Mouse (Mus musculus) 3134 (cell line): ENCODE results near the gene Antxr1.

Source experiments
- DNase-seq: peaks from one replicate; pipeline ENCODE4 v3.0.0-alpha.2; 2011; ENCODE audit warnings: low spot score; ENCODE audit not compliant: insufficient read length; ENCODE audit errors: extremely low read depth

Antxr1 gene

DNA sequence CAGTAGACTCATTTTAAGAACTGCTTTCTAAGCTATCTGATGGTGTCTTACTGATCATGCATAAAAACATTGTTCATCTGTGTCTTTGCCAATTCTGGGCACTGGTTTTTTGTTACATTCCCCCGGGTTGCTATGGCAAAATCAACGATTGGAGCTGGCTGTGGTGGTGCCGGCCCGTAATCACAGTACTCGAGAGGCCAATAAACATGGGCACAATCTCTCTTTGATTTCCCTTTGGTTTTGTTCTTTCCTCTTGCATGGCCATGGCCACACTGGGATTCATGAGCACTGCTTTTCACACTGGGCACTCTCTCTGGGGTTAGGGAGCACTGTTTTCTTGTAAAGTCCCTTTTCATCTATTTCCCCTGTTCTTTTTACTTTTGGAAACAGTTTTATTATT is 83.9 kb downstream of the Antxr1 start:
- DNase-seq, result no peak

DNA sequence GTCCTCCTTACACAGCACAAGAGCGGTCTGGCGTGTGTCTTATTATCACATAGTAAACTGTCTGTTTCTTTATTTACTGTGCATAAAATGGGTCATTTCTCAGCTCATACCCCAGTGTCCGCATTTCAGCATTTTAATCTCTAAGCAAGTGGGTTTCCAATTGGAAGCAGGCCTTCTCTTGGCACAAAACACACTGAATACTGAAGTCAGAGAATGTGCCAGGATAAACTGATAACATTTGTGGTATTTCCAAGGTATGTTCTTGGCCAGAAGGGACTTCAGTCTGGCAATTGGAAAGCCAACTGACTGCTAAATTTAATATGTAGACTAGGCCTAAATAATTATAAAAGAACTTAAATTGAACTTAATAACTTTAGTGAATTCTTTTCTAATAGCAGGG is 84.9 kb downstream of the Antxr1 start:
- no peak for DNase-seq

- no peak for DNase-seq
Observed at GRCm38 (mm10) chr6:87248226-87248834, 87.3 kb downstream of the Antxr1 start.

DNA sequence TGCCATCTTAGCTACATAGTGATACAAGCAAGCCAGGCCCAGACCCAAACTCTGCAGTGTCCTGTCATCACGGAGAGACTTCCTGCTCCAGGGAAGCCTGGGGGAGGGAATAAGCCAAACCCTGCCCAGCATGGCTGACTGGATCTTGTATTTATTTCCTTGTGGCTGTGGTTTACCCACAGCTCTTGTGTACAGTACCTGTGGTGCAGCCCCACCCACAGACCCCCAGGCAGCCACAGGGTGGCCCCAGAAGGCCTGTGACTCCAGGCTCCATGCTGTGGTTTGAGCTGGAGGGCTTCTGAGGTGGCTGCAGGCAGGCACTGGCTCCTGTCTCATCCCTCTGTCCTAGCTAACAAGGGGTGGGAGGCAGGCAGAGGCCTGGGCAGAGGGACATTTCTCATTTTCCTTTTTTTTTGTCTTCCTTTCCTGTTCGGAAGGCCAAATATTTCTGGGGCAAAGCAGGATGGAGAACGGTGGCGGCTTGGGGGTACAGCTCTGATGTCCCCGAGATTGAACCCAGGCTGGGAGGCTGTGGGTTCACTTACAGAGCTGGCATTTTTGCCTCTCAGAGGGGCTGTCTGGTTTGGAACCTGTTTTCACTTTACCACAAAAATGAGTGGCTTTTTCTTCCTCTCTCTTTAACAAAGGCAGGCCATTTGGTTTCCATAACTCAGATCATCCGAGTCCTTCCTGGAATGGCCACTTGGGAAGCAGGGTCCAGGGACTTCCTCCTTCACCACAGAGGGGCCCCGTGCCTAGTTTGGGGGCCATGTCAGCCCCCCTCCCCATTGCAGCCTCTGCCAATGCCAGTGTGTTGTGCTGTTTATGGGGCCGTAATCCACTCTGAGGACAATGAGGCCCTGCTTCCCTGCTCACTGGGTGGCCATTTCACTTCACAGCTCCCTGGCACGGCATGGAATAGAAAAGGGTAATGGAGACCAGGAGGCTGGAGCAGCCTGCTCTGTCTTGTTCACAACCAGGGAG is 91.2 kb downstream of the Antxr1 start:
- DNase-seq, result peak; percentile 27

DNA sequence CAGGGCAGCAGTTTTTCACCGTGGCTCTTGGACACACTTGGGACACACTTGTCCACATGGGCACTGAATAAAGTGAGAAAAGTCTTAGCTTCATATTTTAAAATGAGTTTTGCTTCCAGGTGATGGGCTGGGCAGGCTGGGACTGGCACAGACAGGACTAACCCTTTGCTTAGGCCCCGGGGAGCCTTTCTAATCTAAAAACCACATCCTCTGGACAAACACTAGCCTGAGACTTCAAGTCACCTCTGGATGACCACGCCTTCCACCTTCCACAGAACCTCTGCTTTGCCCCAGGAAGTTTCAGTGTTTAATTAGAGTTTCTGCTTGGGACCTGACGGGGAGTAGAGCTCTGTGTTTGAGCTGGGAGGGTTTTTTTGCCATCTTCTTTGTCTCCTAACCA is 98.4 kb downstream of the Antxr1 start:
- DNase-seq, result no peak

DNA sequence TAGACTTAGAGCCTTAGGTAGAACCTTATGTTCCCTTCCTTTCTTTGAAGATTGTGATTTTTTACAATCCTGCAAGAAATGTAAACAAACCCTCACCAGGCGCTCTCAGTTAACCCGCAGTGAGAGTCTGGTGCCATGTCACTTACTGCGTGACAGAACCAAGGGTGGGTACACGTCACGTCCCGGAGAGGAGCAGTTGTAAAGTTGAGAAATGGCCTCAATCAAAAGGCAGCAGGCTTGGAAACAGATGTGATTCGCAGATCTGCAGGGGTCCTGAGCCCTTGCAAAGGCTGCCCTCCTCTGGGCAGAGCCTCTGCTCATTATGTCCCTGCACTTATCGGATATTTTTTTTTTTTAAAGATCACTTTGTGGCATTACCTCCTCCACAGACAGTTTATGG is 99.6 kb downstream of the Antxr1 start:
- no peak for DNase-seq

DNA sequence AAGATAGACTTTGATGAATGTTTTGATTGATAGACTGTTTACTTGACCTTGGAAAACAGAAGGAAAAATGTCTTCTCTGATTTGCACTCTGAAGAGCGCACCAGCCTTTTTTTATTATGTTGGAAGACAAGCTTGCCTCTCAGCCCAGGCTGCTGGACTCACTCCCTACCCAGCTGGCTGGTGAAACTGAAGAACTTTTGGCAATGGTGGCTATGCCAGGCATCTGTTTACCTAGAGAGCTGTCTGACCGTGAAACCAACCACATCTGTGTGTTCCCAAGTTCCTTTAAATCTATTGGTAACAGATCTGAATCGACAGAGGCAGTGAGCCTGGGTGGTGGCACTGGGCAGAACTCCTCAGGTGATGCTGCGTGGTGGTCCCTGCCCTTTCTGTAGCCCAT is 102.5 kb downstream of the Antxr1 start:
- no peak for DNase-seq

DNA sequence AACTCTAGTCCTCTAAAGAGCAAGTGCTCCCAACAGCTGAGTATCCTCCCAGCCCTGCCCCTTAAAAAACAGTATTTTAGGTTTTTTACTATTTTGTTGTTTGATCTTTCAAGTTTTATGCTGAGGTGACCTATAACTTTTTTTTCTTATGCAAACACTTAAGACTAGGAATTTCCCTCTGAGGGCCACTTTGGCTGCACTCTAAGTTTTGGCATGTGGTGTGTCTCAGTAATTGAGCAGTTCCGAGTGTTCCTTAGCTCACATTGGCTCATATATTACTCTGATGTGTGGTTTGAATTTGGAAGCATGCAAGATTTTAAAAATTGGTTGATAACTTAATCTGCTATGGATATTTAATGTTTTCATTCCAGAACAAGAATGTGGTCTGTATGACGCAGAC is 105.6 kb downstream of the Antxr1 start:
- no peak for DNase-seq

DNA sequence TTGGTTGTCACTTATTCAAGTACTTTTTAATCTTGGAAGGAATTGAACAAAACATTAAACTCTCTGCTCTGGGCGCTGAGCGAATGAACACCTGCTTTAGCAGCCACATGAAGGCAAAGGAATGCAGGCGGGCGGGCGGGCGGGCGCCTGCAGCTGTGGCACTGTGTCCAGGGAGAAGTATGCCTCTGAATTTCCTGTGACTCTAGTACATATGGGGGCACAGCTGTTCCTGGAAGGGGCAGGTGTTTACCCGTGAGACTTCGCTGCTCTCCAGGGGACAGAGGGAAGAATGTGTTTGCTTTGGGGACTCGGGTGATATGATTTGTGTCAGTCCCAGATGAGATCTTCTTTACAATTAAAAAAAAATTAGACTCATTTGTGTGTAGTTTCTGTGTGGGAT is 107.7 kb downstream of the Antxr1 start:
- no peak for DNase-seq

DNA sequence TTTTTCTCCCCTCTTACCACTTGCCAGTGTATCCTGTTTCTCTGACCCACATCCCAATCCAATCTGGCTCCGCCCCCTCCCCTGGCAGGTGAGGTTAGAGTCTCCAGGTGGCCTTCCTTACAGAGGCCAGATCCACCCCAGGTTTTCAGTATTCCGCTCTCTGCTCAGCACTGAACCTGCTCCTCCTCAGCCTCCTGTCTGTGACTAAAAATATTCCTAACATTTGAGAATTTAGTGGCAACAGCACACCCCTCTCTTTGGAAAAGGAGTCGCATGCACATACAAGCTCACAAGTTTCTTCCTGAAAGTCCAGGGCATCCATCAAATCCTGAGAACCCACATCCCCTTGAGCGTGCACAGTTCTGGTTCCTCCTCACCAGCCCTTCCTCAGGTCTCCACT is 109.3 kb downstream of the Antxr1 start:
- no peak for DNase-seq

DNA sequence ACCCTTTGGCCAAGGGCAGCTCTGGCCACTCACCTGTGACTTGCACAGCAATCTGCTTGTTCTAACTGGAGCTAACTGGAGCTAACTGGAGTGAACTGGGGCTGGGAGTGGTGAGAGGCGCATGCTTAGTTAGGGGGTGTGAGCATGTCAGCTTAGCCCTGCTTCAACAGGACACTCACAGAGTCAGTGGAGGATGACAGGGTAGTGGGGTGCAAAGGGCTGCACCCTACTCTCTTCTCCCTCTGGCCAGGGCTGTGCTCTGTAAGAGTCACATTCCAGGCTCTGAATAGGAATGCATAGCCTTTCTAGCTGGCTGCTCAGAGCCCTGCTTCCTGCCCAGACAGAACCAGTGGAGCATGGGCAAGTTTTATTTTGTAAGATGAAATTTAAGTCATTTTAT is 110.3 kb downstream of the Antxr1 start:
- DNase-seq, result no peak

- DNase-seq, result no peak
Observed at GRCm38 (mm10) chr6:87222854-87223631, 112.6 kb downstream of the Antxr1 start.

DNA sequence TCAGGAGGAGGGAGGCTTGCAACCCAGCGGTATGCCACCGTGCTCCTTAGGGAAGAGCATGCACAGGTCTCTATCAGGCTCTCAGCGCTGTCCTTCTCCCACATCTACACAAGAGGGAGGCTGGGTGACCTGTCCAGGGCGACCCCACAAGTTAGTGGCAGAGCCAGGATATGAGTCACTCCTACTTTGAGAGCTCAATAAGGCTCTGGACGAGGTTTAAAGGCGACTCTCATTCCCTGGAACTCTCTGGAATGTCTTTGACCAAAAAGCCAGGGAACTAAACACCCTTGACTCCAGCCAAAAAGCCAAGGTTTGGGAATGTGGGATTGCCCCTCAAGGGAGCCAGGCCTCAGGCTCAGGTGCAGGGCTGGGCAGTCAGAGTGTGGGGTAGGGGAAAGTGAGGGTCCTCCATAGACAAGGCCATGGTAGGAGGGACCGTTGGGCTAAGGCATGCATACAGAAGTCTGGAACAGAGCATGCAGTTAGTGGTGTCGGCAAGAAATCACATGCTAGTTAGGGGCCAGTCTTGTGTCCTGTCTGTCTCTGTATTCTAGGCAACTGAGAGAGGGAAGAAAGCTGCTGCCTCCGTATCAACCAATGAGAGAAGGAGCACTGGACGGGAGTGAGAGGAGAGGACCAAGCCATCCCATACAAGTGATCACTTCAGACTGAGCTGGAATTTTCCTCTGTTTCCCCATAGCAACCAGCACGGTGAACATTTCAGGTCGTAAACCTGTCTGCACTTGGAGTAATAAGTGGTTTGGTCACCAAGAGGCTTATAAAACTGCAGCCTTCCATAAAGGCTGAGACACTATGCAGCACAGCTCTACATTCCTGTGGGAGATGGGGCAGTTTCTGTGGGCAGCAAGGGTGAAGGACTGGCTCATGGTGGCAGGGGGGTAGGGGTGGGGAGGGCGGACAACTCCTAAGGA is 116.3 kb downstream of the Antxr1 start:
- DNase-seq, result peak; percentile 63

DNA sequence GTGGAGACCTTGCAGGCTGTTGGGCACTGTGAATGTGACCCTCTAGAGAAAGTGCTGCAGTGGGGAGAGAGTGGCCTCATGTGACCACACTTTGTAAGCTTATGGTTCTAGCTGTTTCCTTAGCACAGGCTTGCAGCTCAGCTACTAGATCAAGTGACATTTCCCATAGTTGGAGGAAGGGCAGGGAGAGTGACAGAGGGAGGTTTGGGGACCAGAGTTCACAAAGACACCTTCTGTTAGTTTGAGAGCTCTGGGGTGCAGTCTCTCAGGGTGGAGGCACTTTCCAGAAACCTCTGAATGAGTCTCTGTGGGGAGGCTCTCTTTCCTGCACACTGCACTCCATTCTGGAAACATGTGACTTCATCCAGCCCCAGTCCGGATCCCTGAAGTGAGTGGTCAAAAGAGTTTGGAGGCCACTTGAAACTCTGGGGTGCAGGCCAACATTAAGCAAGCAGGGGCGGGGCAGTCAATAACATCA is 119.5 kb downstream of the Antxr1 start:
- DNase-seq, result no peak

GRCm38 (mm10) chr6:87213262-87213661 is 122.4 kb downstream of the Antxr1 start:
- no peak for DNase-seq

- DNase-seq, result no peak
Observed at GRCm38 (mm10) chr6:87211551-87211950, 124.1 kb downstream of the Antxr1 start.

- peak; percentile 19 for DNase-seq
Observed at GRCm38 (mm10) chr6:87207373-87207982, 128.1 kb downstream of the Antxr1 start.

- no peak for DNase-seq
Observed at GRCm38 (mm10) chr6:87206790-87207189, 128.8 kb downstream of the Antxr1 start.

DNA sequence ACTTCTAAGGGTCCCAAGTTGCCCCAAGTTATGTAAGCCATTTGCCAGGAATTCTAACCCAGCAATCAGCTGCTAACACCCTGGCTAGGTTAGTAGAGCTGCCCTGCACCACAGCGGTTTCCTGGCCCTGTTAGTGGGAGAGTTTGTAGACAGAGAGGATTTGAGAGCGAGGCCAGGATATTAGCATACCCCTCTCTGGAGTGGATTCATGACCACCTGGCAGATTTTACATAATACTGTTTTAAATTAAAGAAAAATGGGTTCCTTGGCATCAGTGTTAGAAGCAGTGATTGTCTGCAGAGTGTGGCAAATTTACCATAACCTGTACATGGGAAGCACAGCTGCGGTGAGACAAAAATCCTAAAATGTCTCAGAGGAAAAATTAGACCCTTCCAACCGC is 132.2 kb downstream of the Antxr1 start:
- DNase-seq, result no peak

DNA sequence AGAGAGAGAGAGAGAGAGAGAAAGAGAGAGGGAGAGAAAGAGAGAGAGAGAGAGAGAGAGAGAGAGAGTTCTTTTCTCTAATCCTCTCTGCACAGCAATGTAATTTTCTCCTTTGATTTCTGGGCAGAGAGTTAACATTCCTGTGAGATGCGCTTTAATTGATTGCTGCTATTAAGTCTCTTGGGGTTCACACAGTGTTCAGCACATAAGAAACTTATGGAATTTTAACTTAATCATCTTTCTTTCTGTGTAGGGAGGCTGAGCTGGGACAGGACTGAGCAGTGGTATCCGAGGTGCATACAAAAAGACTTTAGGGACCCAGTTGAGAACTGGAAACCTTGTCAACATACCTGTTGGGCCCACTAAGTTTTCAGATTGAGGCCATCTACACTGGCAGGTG is 132.6 kb downstream of the Antxr1 start:
- no peak for DNase-seq
